Mouse (Mus musculus): ENCODE results near the gene H2-M10.4. TPM values are rescaled to one million over a fixed set of nuclear protein-coding genes. Genes with fewer than 3 reads are reported as not detected.
"Not testable (repeated sequence)": the region's sequence is repeated elsewhere in the genome, so short reads cannot be mapped to it uniquely, and the experiment has no call there.

Gene H2-M10.4
- polyA plus RNA-seq (2014; fragmentation: Nextera tagmentation; extraction: Ambion mirVana), result not detected in 2 replicates

GRCm38 (mm10) chr17:36462234-36462633, at the start of gene H2-M10.4:
Gene H2-M10.4, minus strand, starts transcription at chr17:36462334.
- DNase-seq, result no peak
- 86% methylated on average over 7 of the region's 7 CpGs for WGBS
- TF ChIP-seq CTCF (IDR thresholded peaks at IDR 0.05; ENCODE audit: low read depth), result no peak
- Histone ChIP-seq H3K9ac (no peak within 1 kb of the TSS), H3K27ac (ENCODE audit: low read depth) (no peak within 1 kb of the TSS), H3K27me3 (ENCODE audit: insufficient read depth, low read length) (no peaks in the 10 kb centered on the region), H3K9me3 (ENCODE audit: low read depth, low read length) (no peaks in the 10 kb centered on the region), H3K4me2 (no peak within 1 kb of the TSS), H3K4me1 (ENCODE audit: insufficient read depth) (no peaks in the 10 kb centered on the region), H3K36me3 (ENCODE audit: insufficient read depth) (no peaks in the 10 kb centered on the region), H3K4me3 (ENCODE audit: low read depth, low read length) (no peak within 1 kb of the TSS)
- ATAC-seq (ENCODE audit: insufficient read depth), result no peak

DNA sequence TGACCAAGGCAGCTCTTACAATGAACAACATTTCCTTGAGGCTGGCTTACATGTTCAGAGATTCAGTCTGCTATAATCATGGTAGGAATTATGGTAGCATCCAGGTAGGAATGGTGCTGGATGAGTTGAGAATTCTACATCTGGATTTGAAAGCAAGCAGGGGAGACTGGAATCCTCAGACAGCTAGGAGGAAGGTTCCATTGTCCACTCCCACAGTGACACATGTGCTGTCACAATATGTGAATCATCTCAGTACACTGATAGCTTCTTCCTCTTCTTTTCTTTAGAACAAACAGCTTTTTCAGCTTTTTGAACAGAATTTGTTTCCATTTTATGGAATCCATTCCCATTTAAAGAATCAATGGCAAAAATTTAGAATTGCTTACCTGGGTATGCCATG, 41.8 kb upstream of the H2-M10.4 start:
- DNase-seq (no peak), ATAC-seq (ENCODE audit: insufficient read depth) (no peak)
- no peaks in the 10 kb centered on the region for H3K9me3 ChIP-seq (ENCODE audit: low read depth, low read length)
- H3K27me3 ChIP-seq (ENCODE audit: insufficient read depth, low read length), result no peaks in the 10 kb centered on the region
- H3K4me1 ChIP-seq (ENCODE audit: insufficient read depth), result no peaks in the 10 kb centered on the region
- no peak overlapping the region for H3K4me2 ChIP-seq
- no peak overlapping the region for H3K27ac ChIP-seq (ENCODE audit: low read depth)
- H3K4me3 ChIP-seq (ENCODE audit: low read depth, low read length), result no peak overlapping the region
- no peak overlapping the region for H3K9ac ChIP-seq
- TF ChIP-seq CTCF (IDR thresholded peaks at IDR 0.05; ENCODE audit: low read depth), result no peak
- H3K36me3 ChIP-seq (ENCODE audit: insufficient read depth), result no peaks in the 10 kb centered on the region

DNA sequence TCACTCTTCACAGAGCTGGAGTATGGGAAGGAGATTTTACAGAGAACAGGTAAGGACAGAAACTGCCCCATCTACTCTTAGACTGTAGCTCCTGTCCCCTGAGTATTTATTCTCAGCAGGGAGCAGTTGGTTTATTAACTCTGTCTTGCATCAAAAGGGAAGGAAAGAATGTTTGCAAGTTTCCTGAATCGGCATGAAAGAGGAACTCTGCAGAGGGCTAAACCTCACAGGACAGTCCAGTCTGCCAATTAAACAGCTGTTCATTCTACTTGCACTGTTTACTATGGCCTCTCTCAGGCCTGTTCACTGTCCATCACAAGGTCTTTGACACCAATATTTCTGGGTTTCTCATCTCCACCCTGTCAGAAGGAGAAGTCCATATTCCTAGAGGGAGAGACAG, 38.3 kb upstream of the H2-M10.4 start:
- no peak for DNase-seq
- Histone ChIP-seq H3K9me3 (ENCODE audit: low read depth, low read length) (no peaks in the 10 kb centered on the region), H3K36me3 (ENCODE audit: insufficient read depth) (no peaks in the 10 kb centered on the region), H3K27me3 (ENCODE audit: insufficient read depth, low read length) (no peaks in the 10 kb centered on the region), H3K9ac (no peak overlapping the region), H3K4me1 (ENCODE audit: insufficient read depth) (no peaks in the 10 kb centered on the region), H3K4me3 (ENCODE audit: low read depth, low read length) (no peak overlapping the region), H3K4me2 (no peak overlapping the region), H3K27ac (ENCODE audit: low read depth) (no peak overlapping the region)
- 59% methylated on average over 1 of the region's 1 CpGs for WGBS
- no peak for TF ChIP-seq CTCF (IDR thresholded peaks at IDR 0.05; ENCODE audit: low read depth)
- no peak for ATAC-seq (ENCODE audit: insufficient read depth)

GRCm38 (mm10) chr17:36488181-36488580, 26.0 kb upstream of the H2-M10.4 start:
- H3K27ac ChIP-seq (ENCODE audit: low read depth); H3K9me3 ChIP-seq (ENCODE audit: low read depth, low read length); H3K9ac ChIP-seq; H3K4me2 ChIP-seq; H3K27me3 ChIP-seq (ENCODE audit: insufficient read depth, low read length); H3K4me1 ChIP-seq (ENCODE audit: insufficient read depth); ATAC-seq (ENCODE audit: insufficient read depth); H3K36me3 ChIP-seq (ENCODE audit: insufficient read depth); H3K4me3 ChIP-seq (ENCODE audit: low read depth, low read length); DNase-seq: not testable (repeated sequence)
- whole genome bisulfite sequencing, result 89% methylated on average over 16 of the region's 16 CpGs

DNA sequence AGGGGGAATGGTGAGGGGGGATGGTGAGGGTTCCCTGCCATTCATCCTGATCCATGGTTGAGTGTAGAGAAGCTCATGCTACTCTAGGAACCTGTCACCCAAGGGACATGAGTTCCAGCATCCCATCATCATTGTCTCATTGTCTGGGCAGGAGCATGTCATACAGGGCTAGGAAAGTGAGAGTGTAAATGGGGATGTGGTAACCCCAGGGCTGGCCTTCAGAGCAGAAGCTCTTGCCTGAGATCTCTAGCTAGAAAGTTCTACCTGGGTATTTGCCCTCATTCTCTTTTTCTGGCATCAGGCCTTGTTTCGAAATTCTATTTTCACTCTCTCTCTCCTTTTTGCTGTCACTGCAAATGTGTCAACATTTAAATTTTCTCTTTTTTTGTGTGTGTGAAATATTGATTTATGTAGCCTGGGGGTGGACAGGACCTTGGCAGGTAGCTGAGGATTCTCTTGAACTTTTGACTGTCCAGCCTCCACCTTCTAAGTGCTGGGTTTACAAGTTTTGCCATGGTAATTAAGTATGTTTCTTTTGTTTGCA, 24.6 kb upstream of the H2-M10.4 start:
- no peaks in the 10 kb centered on the region for H3K36me3 ChIP-seq (ENCODE audit: insufficient read depth)
- no peak for ATAC-seq (ENCODE audit: insufficient read depth)
- 55% methylated on average over 1 of the region's 1 CpGs for WGBS

DNA sequence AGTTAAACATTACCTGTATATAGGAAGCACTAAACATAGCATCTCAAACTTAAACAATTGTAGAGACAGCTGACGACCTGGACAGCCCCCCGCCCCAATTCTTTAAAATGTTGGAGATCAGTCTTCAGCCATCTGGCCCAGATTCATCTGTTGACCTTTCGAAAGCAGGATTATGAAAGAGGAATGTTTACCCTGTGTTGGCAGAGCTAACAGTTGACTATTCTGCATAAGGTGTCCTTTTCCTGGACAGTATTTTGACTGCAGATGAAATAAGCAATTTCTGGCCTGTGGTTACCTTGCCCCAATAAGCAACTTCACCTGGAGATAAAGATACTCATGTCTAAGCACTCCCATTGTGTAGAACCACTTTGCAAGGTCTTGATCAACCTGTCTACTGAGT, 21.7 kb upstream of the H2-M10.4 start:
- Histone ChIP-seq H3K4me1 (ENCODE audit: insufficient read depth) (no peaks in the 10 kb centered on the region), H3K36me3 (ENCODE audit: insufficient read depth) (no peaks in the 10 kb centered on the region), H3K27ac (ENCODE audit: low read depth) (no peak overlapping the region), H3K9me3 (ENCODE audit: low read depth, low read length) (no peaks in the 10 kb centered on the region), H3K4me2 (no peak overlapping the region), H3K4me3 (ENCODE audit: low read depth, low read length) (no peak overlapping the region), H3K9ac (no peak overlapping the region), H3K27me3 (ENCODE audit: insufficient read depth, low read length) (no peaks in the 10 kb centered on the region)
- WGBS, result 68% methylated on average over 3 of the region's 3 CpGs
- TF ChIP-seq CTCF (IDR thresholded peaks at IDR 0.05; ENCODE audit: low read depth), result no peak
- ATAC-seq (ENCODE audit: insufficient read depth), result no peak
- DNase-seq, result no peak

More for the DNA sequence above, 24.6 kb upstream of the H2-M10.4 start:
- no peaks in the 10 kb centered on the region for H3K27me3 ChIP-seq (ENCODE audit: insufficient read depth, low read length)
- TF ChIP-seq CTCF (IDR thresholded peaks at IDR 0.05; ENCODE audit: low read depth), result no peak
- H3K4me3 ChIP-seq (ENCODE audit: low read depth, low read length), result no peak overlapping the region
- no peak for DNase-seq
- H3K4me1 ChIP-seq (ENCODE audit: insufficient read depth), result no peaks in the 10 kb centered on the region
- no peak overlapping the region for H3K9ac ChIP-seq
- H3K27ac ChIP-seq (ENCODE audit: low read depth), result no peak overlapping the region
- no peaks in the 10 kb centered on the region for H3K9me3 ChIP-seq (ENCODE audit: low read depth, low read length)
- H3K4me2 ChIP-seq, result no peak overlapping the region

GRCm38 (mm10) chr17:36456260-36456659, 5.9 kb downstream of the H2-M10.4 start:
- H3K27ac ChIP-seq (ENCODE audit: low read depth), result no peak overlapping the region
- WGBS, result 59% methylated on average over 4 of the region's 4 CpGs

DNA sequence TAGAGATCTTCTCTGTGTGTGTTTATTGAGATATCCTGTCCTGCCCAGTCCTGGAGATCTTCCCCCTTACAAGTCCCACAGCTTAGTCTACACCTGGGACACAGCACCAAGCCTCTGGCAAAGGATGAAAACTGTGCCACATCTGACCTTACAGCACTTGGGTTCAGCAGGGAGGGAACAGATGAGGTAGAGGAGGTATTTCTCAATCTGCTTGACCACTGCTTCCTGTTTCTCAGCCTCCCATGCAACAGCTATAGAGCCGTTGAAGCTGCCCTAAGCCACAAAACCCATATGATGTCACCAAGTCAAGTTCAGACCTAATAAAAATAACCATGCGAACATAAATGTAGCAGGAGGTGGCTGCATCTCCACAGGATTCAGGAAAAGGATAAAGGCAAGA, 30.7 kb downstream of the H2-M10.4 start:
- Histone ChIP-seq H3K4me1 (ENCODE audit: insufficient read depth) (no peaks in the 10 kb centered on the region), H3K4me2 (no peak overlapping the region), H3K27ac (ENCODE audit: low read depth) (no peak overlapping the region), H3K27me3 (ENCODE audit: insufficient read depth, low read length) (no peaks in the 10 kb centered on the region), H3K36me3 (ENCODE audit: insufficient read depth) (no peaks in the 10 kb centered on the region), H3K4me3 (ENCODE audit: low read depth, low read length) (no peak overlapping the region), H3K9me3 (ENCODE audit: low read depth, low read length) (no peaks in the 10 kb centered on the region), H3K9ac (no peak overlapping the region)
- ATAC-seq (ENCODE audit: insufficient read depth) (no peak), DNase-seq (no peak)
- 71% methylated on average over 2 of the region's 2 CpGs for WGBS
- no peak for TF ChIP-seq CTCF (IDR thresholded peaks at IDR 0.05; ENCODE audit: low read depth)

More at GRCm38 (mm10) chr17:36456260-36456659, 5.9 kb downstream of the H2-M10.4 start:
- ATAC-seq (ENCODE audit: insufficient read depth), result no peak
- TF ChIP-seq CTCF (IDR thresholded peaks at IDR 0.05; ENCODE audit: low read depth), result no peak
- H3K9me3 ChIP-seq (ENCODE audit: low read depth, low read length), result no peaks in the 10 kb centered on the region
- no peak overlapping the region for H3K4me2 ChIP-seq
- H3K4me3 ChIP-seq (ENCODE audit: low read depth, low read length), result no peak overlapping the region
- no peak overlapping the region for H3K9ac ChIP-seq
- no peaks in the 10 kb centered on the region for H3K27me3 ChIP-seq (ENCODE audit: insufficient read depth, low read length)
- no peaks in the 10 kb centered on the region for H3K4me1 ChIP-seq (ENCODE audit: insufficient read depth)
- H3K36me3 ChIP-seq (ENCODE audit: insufficient read depth), result no peaks in the 10 kb centered on the region
- DNase-seq, result no peak
